Mouse (Mus musculus): ENCODE measurements at regions not wholly inside any gene's neighbourhood (a gene's known extent, or its start where the extent isn't known, plus 50 kb on each side); places are given as distances from the start of the nearest gene placed in this dataset.

DNA sequence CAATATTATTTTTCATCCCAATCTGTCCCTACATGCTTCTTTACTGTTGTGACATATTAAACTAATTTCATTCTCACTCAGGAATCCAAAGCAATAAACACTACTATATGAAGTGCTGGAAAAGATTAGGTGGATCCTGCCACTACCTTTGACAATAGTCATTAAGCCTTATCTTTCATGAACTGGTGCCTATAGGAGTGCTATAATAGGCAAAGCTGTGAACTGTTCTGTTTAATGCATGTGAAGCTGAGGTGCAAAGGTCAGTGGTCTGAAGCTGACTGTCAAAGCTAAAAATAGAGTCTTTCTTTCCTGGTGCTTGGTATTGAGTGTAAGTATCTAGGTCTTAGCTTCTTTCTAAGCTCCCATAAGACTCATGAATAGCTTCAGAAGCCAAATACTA is 336.6 kb downstream of the Parp8 start:
- no peaks in the 10 kb centered on the region for H3K9me3 ChIP-seq (ENCODE audit: control insufficient read depth, low read length)
- no peak overlapping the region for H3K4me3 ChIP-seq (ENCODE audit: low read depth, low read length)
- H3K27me3 ChIP-seq (ENCODE audit: control insufficient read depth, insufficient read depth, low read length) = no peaks in the 10 kb centered on the region
- no peak overlapping the region for H3K4me2 ChIP-seq (ENCODE audit: low read depth, low read length, severe bottlenecking)
- DNase-seq (ENCODE audit: low spot score) = no peak
- no peak for ATAC-seq (replicated peaks; ENCODE audit: low FRiP score)
- H3K4me1 ChIP-seq (replicated peaks; ENCODE audit: control insufficient read depth, insufficient read depth, low read length) = no peaks in the 10 kb centered on the region
- no peak overlapping the region for H3K9ac ChIP-seq (ENCODE audit: low read length)
- H3K36me3 ChIP-seq (ENCODE audit: control insufficient read depth, insufficient read depth, low read length) = no peaks in the 10 kb centered on the region
- no peak overlapping the region for H3K27ac ChIP-seq (ENCODE audit: low read depth, low read length)

All from forebrain, embryonic 11.5 days (tissue).